Mouse (Mus musculus) naive thymus-derived CD4-positive, alpha-beta T cell, adult 5 months (primary cell): ENCODE measurements around the gene Atp6v0a4. TPM values are rescaled to one million over a fixed set of nuclear protein-coding genes. Genes with fewer than 3 reads are reported as not detected.

Source experiments
- polyA plus RNA-seq: library from polyadenylated mRNA; unstranded; fragments of 100-300 nt; shearing (Covaris generic); gene quantifications from one replicate; pipeline ENCODE4 v1.2.1, GENCODE M21; 2017

Atp6v0a4 gene
- polyA plus RNA-seq = 0.55 TPM

DNA sequence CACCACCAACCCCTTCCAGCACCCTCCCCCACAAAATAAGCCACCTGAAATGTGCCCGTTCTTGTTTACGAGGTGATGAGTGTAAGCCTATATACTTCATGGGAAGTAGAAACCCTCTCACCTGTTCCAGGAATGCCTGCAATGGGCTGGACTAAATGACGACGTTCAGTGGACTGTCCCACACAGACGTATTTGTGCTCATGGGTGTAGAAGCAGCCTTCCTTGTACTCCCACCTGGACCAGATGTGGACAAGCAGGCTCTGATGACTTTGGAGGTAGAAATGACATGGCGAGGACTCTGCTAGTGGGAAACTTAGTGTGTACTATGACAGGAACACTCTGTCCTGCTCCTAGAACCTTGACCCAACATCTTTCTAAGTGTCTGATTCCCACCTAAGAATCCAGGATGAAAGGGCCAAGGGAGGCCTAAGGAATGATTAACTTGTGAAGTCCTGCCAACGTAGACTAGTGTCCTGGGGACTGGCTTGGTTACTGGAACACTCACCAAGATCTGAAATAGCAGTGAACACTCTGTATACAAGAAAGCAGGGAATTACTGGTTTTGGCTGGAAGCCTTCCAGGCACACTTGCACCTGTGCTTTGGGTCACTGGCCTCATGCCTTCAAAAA lies at the start of gene Atp6v0a4:
Atp6v0a4 (minus strand) TSS at position 380 of the 629 bp plus-strand sequence.

DNA sequence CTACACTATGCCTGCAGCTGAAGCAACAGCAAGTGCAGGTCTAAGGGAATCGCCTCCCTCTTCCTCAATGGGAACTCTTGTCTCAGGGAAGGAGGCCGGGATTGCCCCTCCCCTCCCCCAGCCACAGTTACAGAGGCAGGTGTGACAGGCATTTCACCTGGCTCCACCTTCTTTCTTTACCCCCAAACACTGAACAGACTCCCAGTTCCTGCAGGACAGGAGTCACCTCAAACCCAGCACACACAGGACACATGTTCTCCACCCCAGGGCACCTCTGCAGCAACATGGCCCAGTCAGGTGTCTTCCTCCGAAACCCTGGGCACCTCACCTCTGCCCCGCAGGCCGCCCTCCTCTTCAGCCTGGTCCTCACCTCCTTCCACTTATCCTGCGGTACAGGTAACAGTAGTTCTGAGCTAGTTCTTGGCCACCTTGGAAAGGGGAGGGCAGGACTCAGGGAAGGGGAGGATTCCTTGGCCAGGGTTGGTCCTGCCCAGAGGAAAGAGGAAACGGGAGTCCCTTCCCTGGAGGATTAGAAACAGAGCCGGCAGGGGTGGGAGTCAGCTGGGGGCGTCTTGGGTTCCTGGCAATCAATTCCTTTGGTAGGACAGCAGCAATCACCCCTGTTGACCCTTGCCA lies 15.1 kb downstream of the Atp6v0a4 start, which contains the start of gene Tmem213:
Tmem213 (plus strand) TSS at position 96 of the 636 bp plus-strand sequence.

DNA sequence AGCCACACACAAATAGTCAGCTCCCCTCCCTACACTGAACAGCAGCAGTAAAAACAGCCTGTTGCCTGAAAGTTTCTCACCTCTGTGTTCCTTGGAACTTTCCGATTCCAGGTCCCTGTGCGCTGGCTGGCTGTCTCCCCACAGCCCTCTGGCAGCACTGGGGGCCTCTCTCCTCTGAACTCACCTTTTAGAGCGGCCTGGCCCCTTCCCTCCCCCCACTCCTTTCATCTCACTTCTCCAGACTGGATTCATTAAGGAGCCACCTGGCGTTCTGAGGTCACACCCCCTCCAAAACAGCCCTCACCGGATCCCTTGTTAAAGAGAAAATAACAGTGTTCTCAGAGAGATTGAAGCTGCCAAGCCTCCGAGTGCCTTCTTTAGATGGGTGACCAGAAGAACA lies 77.5 kb downstream of the Atp6v0a4 start, which contains the start of gene Svopl:
Svopl (minus strand) TSS at position 159 of the 400 bp plus-strand sequence.

Other genes with a start within 250 kb of the Atp6v0a4 start
- gene Svopl, start 77.6 kb downstream of the Atp6v0a4 start, polyA plus RNA-seq = 0.10 TPM
- not detected for gene Tmem213, start 15.3 kb downstream of the Atp6v0a4 start, polyA plus RNA-seq
- 0.09 TPM for gene D630045J12Rik, start 129.4 kb upstream of the Atp6v0a4 start, polyA plus RNA-seq
- gene Zc3hav1l, start 174.7 kb upstream of the Atp6v0a4 start, polyA plus RNA-seq = 0.50 TPM
- 332 TPM for gene Zc3hav1, start 230.0 kb upstream of the Atp6v0a4 start, polyA plus RNA-seq